Mouse (Mus musculus) small intestine, adult 2 months (tissue): ENCODE results near the gene Kmt2d. TPM values are rescaled to one million over a fixed set of nuclear protein-coding genes. Genes with fewer than 3 reads are reported as not detected.

Source experiments
- H3K27ac ChIP-seq: fragments of 200-500 bp; 2 replicates; pipeline ENCODE4 v1.5.1; 2012; ENCODE audit warnings: low read depth, low read length, control low read depth, inconsistent platforms; ENCODE audit not compliant: insufficient read depth
- H3K27me3 ChIP-seq: fragments of 200-500 bp; 2 replicates; pipeline ENCODE4 v1.6.1; 2012; ENCODE audit warnings: mild to moderate bottlenecking, moderate library complexity, low read length, inconsistent platforms; ENCODE audit not compliant: control insufficient read depth, insufficient read depth
- H3K36me3 ChIP-seq: fragments of 200-500 bp; 2 replicates; pipeline ENCODE4 v1.6.1; 2012; ENCODE audit warnings: mild to moderate bottlenecking, low read length, control low read depth, inconsistent platforms; ENCODE audit not compliant: control insufficient read depth, insufficient read depth
- H3K4me1 ChIP-seq: fragments of 200-500 bp; 2 replicates; pipeline ENCODE4 v1.6.1; 2012; ENCODE audit warnings: low read length, inconsistent platforms, mixed read lengths; ENCODE audit not compliant: control insufficient read depth, insufficient read depth, insufficient read length
- H3K4me3 ChIP-seq: fragments of 200-500 bp; 2 replicates; pipeline ENCODE4 v1.5.1; 2012; ENCODE audit warnings: low read depth, mild to moderate bottlenecking, control low read depth, inconsistent platforms, low read length, moderate library complexity
- CTCF ChIP-seq: fragments of 200-500 bp; IDR thresholded peaks from 2 replicates; pipeline ENCODE4 v1.5.1; 2012; ENCODE audit warnings: low read depth, mild to moderate bottlenecking, control low read depth, inconsistent platforms, low read length, moderate library complexity, mixed read lengths; ENCODE audit not compliant: insufficient replicate concordance, insufficient read length; ENCODE audit errors: extremely low read depth
- POLR2A ChIP-seq: fragments of 200-500 bp; IDR thresholded peaks from 2 replicates; pipeline ENCODE4 v1.6.1; 2012; ENCODE audit warnings: low read depth, mild to moderate bottlenecking, control low read depth, inconsistent platforms, low read length, moderate library complexity
- WGBS: fragments of 180-500 bp; shearing (Covaris S2); methylation state at CpG from one replicate; pipeline ENCODE4 v1.1.7; 2018; 5-methylcytosine and 5-hydroxymethylcytosine counted together
- polyA plus RNA-seq: library from polyadenylated mRNA; depleted of rRNA; stranded (reverse); fragments of >200 nt; gene quantifications from 2 replicates; pipeline ENCODE4 v1.2.3, GENCODE M21; 2012

Gene Kmt2d
- polyA plus RNA-seq, 1 experiment, result 36.2 TPM

- no peak overlapping the region for H3K4me3 ChIP-seq
- H3K27ac ChIP-seq, result no peak overlapping the region
- H3K36me3 ChIP-seq, result peaks cover 98% of the 10 kb centered on the region
- TF ChIP-seq CTCF (no peak), POLR2A (no peak)
- no peaks in the 10 kb centered on the region for H3K27me3 ChIP-seq
- H3K4me1 ChIP-seq, result no peaks in the 10 kb centered on the region
- WGBS, result 94% methylated on average over 9 of the region's 9 CpGs
Measured at GRCm38 (mm10) chr15:98852071-98852470, 18.9 kb downstream of the Kmt2d start.

- Histone ChIP-seq H3K27me3 (no peaks in the 10 kb centered on the region), H3K4me3 (no peak overlapping the region), H3K4me1 (no peaks in the 10 kb centered on the region), H3K27ac (no peak overlapping the region), H3K36me3 (peaks cover 98% of the 10 kb centered on the region)
- 76% methylated on average over 21 of the region's 21 CpGs for WGBS
- TF ChIP-seq POLR2A (no peak), CTCF (no peak)
Measured at GRCm38 (mm10) chr15:98851229-98851818, 19.7 kb downstream of the Kmt2d start.

GRCm38 (mm10) chr15:98850668-98851067 is 20.3 kb downstream of the Kmt2d start:
- no peak overlapping the region for H3K4me3 ChIP-seq
- H3K27me3 ChIP-seq, result no peaks in the 10 kb centered on the region
- H3K36me3 ChIP-seq, result peaks cover 98% of the 10 kb centered on the region
- 75% methylated on average over 14 of the region's 14 CpGs for WGBS
- no peaks in the 10 kb centered on the region for H3K4me1 ChIP-seq
- H3K27ac ChIP-seq, result no peak overlapping the region
- no peak for TF ChIP-seq POLR2A
- no peak for TF ChIP-seq CTCF

GRCm38 (mm10) chr15:98849956-98850600 is 20.9 kb downstream of the Kmt2d start:
- 79% methylated on average over 16 of the region's 16 CpGs for WGBS
- Histone ChIP-seq H3K27me3 (no peaks in the 10 kb centered on the region), H3K36me3 (peaks cover 98% of the 10 kb centered on the region), H3K4me3 (no peak overlapping the region), H3K4me1 (no peaks in the 10 kb centered on the region), H3K27ac (no peak overlapping the region)
- TF ChIP-seq CTCF (no peak), POLR2A (no peak)

- Histone ChIP-seq H3K4me1 (no peaks in the 10 kb centered on the region), H3K27me3 (no peaks in the 10 kb centered on the region), H3K36me3 (peaks cover 98% of the 10 kb centered on the region), H3K4me3 (no peak overlapping the region), H3K27ac (no peak overlapping the region)
- 96% methylated on average over 11 of the region's 11 CpGs for WGBS
- TF ChIP-seq CTCF (no peak), POLR2A (no peak)
Measured at GRCm38 (mm10) chr15:98849165-98849564, 21.8 kb downstream of the Kmt2d start.

- 83% methylated on average over 8 of the region's 8 CpGs for WGBS
- H3K27ac ChIP-seq, result no peak overlapping the region
- H3K36me3 ChIP-seq, result peaks cover 97% of the 10 kb centered on the region
- no peaks in the 10 kb centered on the region for H3K27me3 ChIP-seq
- TF ChIP-seq CTCF, result no peak
- H3K4me1 ChIP-seq, result no peaks in the 10 kb centered on the region
- no peak overlapping the region for H3K4me3 ChIP-seq
Measured at GRCm38 (mm10) chr15:98846140-98846539, 24.9 kb downstream of the Kmt2d start.

- H3K36me3 ChIP-seq, result peaks cover 97% of the 10 kb centered on the region
- TF ChIP-seq CTCF (no peak), POLR2A (no peak)
Measured at GRCm38 (mm10) chr15:98845149-98845548, 25.9 kb downstream of the Kmt2d start.

GRCm38 (mm10) chr15:98843595-98844223 is 27.3 kb downstream of the Kmt2d start:
- WGBS, result 92% methylated on average over 11 of the region's 11 CpGs
- H3K36me3 ChIP-seq, result peaks cover 97% of the 10 kb centered on the region
- no peak overlapping the region for H3K4me3 ChIP-seq
- no peaks in the 10 kb centered on the region for H3K27me3 ChIP-seq
- H3K27ac ChIP-seq, result no peak overlapping the region
- TF ChIP-seq POLR2A, result no peak
- TF ChIP-seq CTCF, result no peak
- H3K4me1 ChIP-seq, result no peaks in the 10 kb centered on the region

More at GRCm38 (mm10) chr15:98845149-98845548, 25.9 kb downstream of the Kmt2d start:
- Histone ChIP-seq H3K27ac (no peak overlapping the region), H3K27me3 (no peaks in the 10 kb centered on the region), H3K4me1 (no peaks in the 10 kb centered on the region), H3K4me3 (no peak overlapping the region)
- 76% methylated on average over 2 of the region's 2 CpGs for WGBS
